Comparison of ENCODE assay signal across 8 mouse cellular contexts in genomic region chr4:80910481-80910870, GRCm38 (mm10). TPM values are rescaled to one million over a fixed set of nuclear protein-coding genes. Genes with fewer than 3 reads are reported as not detected.
A peak's percentile ranks its signal among the peaks of the same experiment; 100 is the strongest.
DNase-seq lines count a peak whose midpoint lies in the region; ATAC-seq and TF ChIP-seq lines count a peak whose summit lies in the region.

Lurap1l (plus strand) TSS chr4:80910646.

- peak within 1 kb of the TSS; percentile 93 for H3K4me3 ChIP-seq in ES-Bruce4 (ENCODE audit: low read depth, low read length)
- H3K4me3 ChIP-seq in forebrain, embryonic 16.5 days (replicated peaks; ENCODE audit: low read length) = peak within 1 kb of the TSS; percentile 59
- peak within 1 kb of the TSS; percentile 69 for H3K4me3 ChIP-seq in lung, embryonic 14.5 days (ENCODE audit: low read depth, low read length)

- H3K27me3 ChIP-seq in ES-Bruce4 (ENCODE audit: control insufficient read depth, insufficient read depth, low read length, poor library complexity, severe bottlenecking) = no peaks in the 10 kb centered on the region
- H3K27me3 ChIP-seq in forebrain, embryonic 16.5 days (replicated peaks; ENCODE audit: control insufficient read depth, insufficient read depth, low read length) = no peaks in the 10 kb centered on the region
- no peaks in the 10 kb centered on the region for H3K27me3 ChIP-seq in lung, embryonic 14.5 days (ENCODE audit: insufficient read depth, low read length)

- peak within 1 kb of the TSS; percentile 75 for H3K9ac ChIP-seq in ES-Bruce4 (ENCODE audit: low read depth, poor library complexity, severe bottlenecking)
- peak within 1 kb of the TSS; percentile 56 for H3K9ac ChIP-seq in forebrain, embryonic 16.5 days (replicated peaks; ENCODE audit: low read depth, low read length)
- peak within 1 kb of the TSS; percentile 75 for H3K9ac ChIP-seq in lung, embryonic 14.5 days

- peak within 1 kb of the TSS; percentile 75 for H3K4me2 ChIP-seq in forebrain, embryonic 16.5 days (ENCODE audit: low read length)
- peak within 1 kb of the TSS; percentile 82 for H3K4me2 ChIP-seq in lung, embryonic 14.5 days

- TF ChIP-seq EP300 in ES-Bruce4 (IDR thresholded peaks at IDR 0.05; ENCODE audit: insufficient read depth, low read depth, low read length) = no peak

- no peak within 1 kb of the TSS for H3K27ac ChIP-seq in ES-Bruce4 (ENCODE audit: insufficient read depth, low read length)
- peak within 1 kb of the TSS; percentile 68 for H3K27ac ChIP-seq in forebrain, embryonic 16.5 days (ENCODE audit: low read length)
- peak within 1 kb of the TSS; percentile 93 for H3K27ac ChIP-seq in lung, embryonic 14.5 days (ENCODE audit: low read depth)

- TF ChIP-seq CTCF in ES-Bruce4 (IDR thresholded peaks at IDR 0.05; ENCODE audit: low read depth, low read length) = no peak
- TF ChIP-seq CTCF in lung, embryonic 14.5 days (IDR thresholded peaks at IDR 0.05; ENCODE audit: low read depth) = no peak

- H3K36me3 ChIP-seq in ES-Bruce4 (ENCODE audit: control insufficient read depth, insufficient read depth, low read length, poor library complexity, severe bottlenecking) = no peaks in the 10 kb centered on the region
- no peaks in the 10 kb centered on the region for H3K36me3 ChIP-seq in forebrain, embryonic 16.5 days (ENCODE audit: control insufficient read depth, insufficient read depth)
- H3K36me3 ChIP-seq in lung, embryonic 14.5 days (ENCODE audit: insufficient read depth) = no peaks in the 10 kb centered on the region

- 0% methylated on average over 10 of the region's 10 CpGs for WGBS in forebrain, embryonic 16.5 days
- under 1% methylated on average over 10 of the region's 10 CpGs for WGBS in lung, embryonic 14.5 days

- no peaks in the 10 kb centered on the region for H3K4me1 ChIP-seq in ES-Bruce4 (ENCODE audit: control insufficient read depth, insufficient read depth, low read length)
- H3K4me1 ChIP-seq in forebrain, embryonic 16.5 days (replicated peaks; ENCODE audit: control insufficient read depth, insufficient read depth, low read length) = 0 out of 2 replicates have a peak, but pooled peaks cover 5% of the 10 kb centered on the region
- no peaks in the 10 kb centered on the region; the same call in 1 of the 2 replicates for H3K4me1 ChIP-seq in lung, embryonic 14.5 days (ENCODE audit: insufficient read depth)

- DNase-seq in adrenal gland, postnatal 36 days = peak; percentile 51 to 63
- DNase-seq in heart, postnatal 36 days = peak; percentile 24 to 33
- DNase-seq in layer of hippocampus, adult 18-20 months (ENCODE audit: low spot score in 2 of 2) = peak; percentile 53 to 74
- peak; percentile 80 for DNase-seq in lung, embryonic 14.5 days
- peak; percentile 32 for DNase-seq in retina, postnatal 7 days (ENCODE audit: low read depth, low spot score)
- DNase-seq in thymus, postnatal 4 days = no peak

- ATAC-seq in forebrain, embryonic 16.5 days = peak; percentile 27; the same call in 1 of the 2 replicates
- 0 out of 2 replicates have a peak, but pooled peaks have one; percentile 24 for ATAC-seq in lung, embryonic 14.5 days (ENCODE audit: insufficient read depth)

- H3K9me3 ChIP-seq in ES-Bruce4 (replicated peaks; ENCODE audit: control insufficient read depth, insufficient read depth, low read length, poor library complexity, severe bottlenecking) = no peaks in the 10 kb centered on the region
- H3K9me3 ChIP-seq in forebrain, embryonic 16.5 days (ENCODE audit: control insufficient read depth, low read length) = no peaks in the 10 kb centered on the region
- H3K9me3 ChIP-seq in lung, embryonic 14.5 days (ENCODE audit: low read depth, low read length) = no peaks in the 10 kb centered on the region

- intact Hi-C loops in heart, postnatal 36 days (cut with DNase I) = loop anchor here (5.0 kb wide), 2 partner anchors 42 to 267 kb away; no protein-coding TSS in a partner anchor

- TF ChIP-seq POLR2A in ES-Bruce4 (IDR thresholded peaks at IDR 0.05; ENCODE audit: insufficient read depth, low read length) = no peak

RNA-seq across cellular contexts. Expression of gene Lurap1l, which starts in this region (rescaled TPM):
- polyA plus RNA-seq in ES-Bruce4 (2011; ENCODE audit: insufficient read depth, insufficient read length, low read depth, missing spikeins) = 3.1 and 3.6 TPM in 2 replicates
- 1 to 10 TPM; 7.3 to 7.5 TPM for total RNA-seq in adrenal gland, postnatal 36 days (2021)
- polyA plus RNA-seq in forebrain, embryonic 16.5 days (2015; fragmentation: Nextera tagmentation; extraction: Ambion mirVana) = 4.2 and 4.4 TPM in 2 replicates
- total RNA-seq in heart, postnatal 36 days (2021) = 1 to 10 TPM; 1.8 to 1.9 TPM
- total RNA-seq in layer of hippocampus, adult 18-20 months (2021) = 10 to 100 TPM; 27.3 to 37.6 TPM
- polyA plus RNA-seq in lung, embryonic 14.5 days (2014; fragmentation: Nextera tagmentation; extraction: Ambion mirVana) = 25.9 and 26.4 TPM in 2 replicates
